Mouse (Mus musculus) spleen, postnatal 10 days (tissue): ENCODE measurements at regions not wholly inside any gene's neighbourhood (a gene's known extent, or its start where the extent isn't known, plus 50 kb on each side); places are given as distances from the start of the nearest gene placed in this dataset.

Experiments
- DNase-seq, 2 experiments: peaks; one replicate each; pipeline ENCODE4 v3.0.0; 2021 to 2022; ENCODE audit warnings: low spot score in 2 of 2

DNA sequence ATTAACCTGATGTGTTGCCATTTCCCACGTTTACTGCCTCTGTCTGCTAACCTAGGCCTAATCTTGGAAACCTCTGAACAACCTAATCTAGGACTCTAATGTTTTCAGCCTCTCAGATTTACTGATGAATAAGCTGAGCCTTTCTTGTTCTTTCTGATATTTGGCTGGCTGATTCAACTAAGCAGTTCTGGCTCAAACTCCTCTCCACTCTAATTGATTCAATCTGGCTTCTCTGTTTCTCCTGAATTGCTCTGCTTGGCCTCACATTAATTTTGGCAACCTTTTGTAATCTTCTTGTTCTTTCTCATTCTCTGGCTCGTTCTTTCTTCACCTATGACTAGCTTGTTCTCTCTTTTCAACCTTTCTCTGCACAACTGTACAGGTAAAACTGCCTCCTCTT is 1561.2 kb upstream of the Zeb2 start:
- no peak for DNase-seq

DNA sequence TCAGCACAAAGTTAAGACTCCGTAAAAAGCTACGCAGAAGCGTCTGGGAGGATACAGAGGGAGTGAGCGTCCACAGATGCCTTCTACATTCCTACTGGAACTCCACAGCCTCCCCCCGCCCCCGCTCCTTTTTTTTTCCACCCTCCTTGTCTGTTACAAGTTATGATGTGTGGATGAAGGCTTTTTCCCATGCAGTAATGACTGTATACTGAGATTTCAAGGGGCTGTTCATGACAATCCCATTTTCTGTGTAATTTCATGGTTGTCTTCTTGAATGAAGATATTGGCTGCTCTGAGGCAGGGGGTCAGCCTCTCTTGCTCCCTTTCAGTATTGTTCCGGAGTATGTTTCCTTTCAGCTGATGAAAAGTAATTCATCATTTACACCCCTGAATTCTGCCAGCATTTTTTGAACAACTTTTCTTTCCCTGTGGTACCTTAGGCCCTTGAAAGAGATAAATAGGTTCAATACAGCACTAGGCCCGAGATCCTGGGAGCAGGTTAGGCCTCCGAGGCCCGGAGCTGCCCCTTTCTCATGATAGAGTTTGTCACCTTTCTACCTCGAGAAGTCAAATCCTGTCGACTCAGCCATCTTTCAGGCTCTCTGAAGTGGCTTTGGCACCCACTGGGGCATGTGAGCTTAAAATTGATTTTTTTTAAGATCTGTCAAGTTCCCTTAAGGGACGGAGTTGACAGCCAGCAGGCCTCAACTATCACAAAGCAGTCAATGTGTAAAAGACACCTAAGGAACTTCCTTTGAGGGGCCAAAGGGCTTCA is 1552.5 kb upstream of the Zeb2 start:
- no peak for DNase-seq

DNA sequence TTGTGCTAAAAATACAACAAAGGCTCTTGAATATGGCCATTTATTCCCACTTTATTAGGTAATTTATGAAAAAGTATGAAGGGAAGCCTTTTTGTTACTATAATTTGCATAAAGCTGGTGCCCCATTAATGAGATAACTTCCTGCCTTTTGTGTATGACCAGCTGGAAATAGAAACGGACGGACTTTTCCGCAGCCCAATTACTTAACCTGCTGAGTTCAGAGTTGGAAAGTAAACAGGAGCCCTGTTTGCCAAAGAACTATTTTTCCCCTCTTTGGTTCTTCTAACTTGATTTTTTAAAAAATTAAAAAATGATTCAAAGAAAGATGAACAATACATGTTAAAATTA is 1549.8 kb upstream of the Zeb2 start:
- no peak for DNase-seq

DNA sequence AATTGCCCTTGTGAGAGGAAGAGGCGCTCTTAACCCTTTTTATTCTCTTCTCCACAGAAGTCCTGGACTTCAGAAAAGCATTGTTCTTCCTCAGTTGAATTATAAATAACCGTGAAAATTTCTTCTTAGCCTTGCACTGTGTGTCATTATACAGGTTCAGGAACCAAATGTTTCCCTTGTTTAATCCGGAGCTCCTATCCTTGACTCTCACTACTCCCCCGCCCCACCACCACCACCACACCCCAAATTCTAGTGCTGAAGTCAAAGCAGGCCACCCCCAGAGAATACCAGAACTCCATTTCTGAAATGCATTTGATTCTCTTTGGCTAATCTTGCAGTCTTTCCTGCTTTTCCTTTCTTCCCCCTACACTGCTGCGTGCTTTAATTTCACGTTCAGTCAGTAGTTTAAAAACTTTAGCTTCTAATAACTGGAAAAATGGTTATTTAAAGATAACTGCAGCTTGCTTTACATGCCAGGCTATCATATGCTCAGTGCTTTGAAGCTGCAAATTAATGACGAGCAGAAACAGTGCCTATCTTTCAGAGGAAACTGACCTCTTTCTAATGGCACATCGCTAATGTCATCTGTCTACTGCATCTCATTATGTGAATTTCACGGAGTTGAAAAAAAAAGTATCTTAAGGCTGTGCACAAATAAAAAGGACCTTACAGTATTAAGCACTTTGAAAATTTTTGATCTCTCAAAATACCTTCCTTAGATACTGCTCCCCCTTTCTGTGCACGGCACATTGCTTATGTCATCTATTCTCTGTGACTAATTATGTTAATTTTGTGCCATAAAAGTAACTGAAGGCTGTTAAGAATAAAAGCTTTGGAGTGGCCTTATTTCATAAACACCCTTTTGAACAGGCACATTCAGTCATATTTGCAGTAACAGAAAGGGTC is 1549.1 kb upstream of the Zeb2 start:
- no peak for DNase-seq

DNA sequence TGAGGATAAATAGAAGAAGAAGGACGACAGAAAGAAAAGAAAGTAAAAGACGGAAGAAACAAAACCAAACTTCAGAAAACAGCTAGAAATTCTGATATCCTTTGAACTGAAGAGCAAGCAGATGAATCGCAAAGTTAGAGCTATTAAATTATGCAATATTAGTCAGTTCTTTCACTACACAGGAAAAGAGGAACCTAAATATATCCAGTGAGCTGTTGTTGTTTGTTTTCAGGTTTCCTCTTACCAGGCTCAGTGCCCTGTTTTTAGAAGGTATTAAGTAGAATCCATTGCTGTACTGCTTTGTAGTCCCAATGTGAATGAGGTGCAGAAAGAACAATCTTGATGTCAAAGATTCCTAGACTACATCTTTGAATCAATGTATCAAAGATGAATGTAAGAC is 1544.7 kb upstream of the Zeb2 start:
- DNase-seq = no peak

DNA sequence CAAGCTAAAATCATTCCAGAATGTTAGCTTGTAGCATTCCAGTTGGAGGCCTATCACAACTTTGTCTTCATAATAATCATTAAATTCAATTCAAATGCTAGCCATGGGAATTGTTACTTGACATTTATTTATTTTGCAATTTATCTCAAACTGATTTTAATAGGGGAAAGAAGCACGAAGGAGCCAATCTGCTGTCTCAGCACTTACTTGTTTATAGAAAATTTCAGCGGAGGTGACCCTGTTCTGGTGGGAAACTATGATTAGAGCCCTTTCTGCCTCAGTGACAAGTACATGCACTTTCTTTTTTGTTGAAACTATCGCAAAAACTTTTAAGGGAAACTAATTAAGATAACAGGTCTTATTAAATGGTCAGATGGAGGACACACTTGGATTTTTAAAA is 1543.4 kb upstream of the Zeb2 start:
- DNase-seq = no peak

DNA sequence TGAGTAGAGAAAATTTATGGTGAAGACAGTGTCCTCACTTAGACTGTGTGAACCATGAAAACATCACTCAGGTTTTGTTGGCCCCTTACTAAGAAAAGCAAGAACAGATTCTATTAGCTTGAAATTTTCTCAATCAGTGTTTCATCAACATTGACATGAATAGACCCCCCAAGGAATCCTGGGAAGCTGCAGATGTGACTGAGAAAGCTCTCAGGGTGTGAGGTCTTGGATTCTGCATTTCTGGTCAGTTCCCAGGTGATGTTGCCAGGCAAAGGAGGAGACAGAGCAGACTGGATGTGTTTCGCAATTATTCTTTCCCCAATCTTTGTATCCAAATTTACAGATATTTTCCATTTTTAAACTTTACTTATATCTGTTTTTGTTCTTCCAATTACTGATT is 1538.1 kb upstream of the Zeb2 start:
- DNase-seq = no peak

DNA sequence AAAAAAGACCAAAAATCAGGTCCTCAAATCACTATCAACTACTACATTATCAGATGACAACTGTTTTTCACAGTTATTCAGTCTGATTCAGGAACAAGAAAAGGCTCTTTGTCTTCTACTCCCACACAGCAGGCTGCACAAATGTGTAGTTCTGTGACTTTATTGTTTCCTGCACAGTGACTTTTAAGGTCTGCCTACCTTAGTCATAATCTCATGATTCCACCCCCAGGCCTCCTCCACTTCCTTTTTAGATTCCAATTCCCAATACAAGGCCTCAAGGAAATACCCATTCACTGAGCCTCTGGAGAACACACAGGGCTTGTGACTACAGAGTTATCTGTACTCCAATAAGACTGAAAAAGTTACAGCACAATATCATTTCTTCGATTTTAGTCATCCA is 1535.4 kb upstream of the Zeb2 start:
- DNase-seq = no peak

DNA sequence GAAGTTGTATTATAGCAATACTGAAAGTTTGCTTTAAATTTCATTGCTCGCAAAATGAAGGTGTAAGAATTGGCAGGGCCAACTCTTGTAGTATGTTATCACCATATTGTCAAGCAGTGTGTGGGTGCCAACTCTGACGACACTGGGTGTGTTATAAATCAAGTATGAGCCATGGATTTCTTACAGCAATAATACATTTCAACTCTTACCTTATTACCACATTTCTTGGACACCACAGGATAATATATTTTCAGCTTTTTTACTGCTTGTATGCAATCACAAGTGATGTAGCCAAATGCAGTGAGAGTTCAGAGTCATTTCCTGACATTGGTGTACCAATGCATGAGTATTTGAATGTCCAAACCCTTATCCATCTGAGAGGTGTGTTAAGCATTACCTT is 1529.2 kb upstream of the Zeb2 start:
- DNase-seq = no peak

DNA sequence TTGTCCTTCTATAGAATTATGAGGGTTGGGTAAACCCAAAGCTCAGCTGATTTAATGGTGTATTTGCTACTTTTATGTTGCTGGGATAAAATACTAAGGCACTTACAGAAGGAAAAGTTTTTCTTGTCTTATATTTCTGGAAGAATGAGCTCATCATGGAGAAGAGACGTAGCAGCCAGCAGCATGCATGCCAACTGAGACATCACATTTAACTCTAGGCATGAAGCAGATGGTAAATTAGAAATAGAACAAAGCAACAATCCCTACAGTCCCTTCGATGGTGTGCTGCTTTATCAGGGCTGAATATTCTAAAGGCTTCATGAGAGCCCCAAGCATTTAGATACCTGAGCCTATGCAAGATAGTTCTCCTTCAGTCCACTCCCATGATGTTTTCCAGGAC is 1492.0 kb upstream of the Zeb2 start:
- DNase-seq = no peak

DNA sequence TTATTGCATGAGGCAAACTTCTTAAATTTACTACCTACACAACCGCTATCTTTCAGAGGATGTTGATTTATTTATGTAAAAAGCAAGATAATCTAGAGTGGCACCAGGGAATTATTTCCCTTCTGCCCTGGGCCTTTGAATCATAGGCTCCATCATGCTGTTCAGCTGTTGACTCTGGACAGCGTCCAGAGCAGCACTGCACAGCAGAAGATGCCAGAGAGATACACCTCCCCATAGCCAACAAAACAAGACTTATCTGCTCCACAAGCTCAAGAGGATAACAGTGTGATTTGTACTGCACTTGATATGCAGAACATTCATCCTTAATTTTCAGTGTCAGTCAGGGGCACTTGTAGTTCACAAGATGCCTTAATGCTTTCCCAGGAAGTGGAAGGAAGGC is 1464.6 kb upstream of the Zeb2 start:
- DNase-seq = no peak

DNA sequence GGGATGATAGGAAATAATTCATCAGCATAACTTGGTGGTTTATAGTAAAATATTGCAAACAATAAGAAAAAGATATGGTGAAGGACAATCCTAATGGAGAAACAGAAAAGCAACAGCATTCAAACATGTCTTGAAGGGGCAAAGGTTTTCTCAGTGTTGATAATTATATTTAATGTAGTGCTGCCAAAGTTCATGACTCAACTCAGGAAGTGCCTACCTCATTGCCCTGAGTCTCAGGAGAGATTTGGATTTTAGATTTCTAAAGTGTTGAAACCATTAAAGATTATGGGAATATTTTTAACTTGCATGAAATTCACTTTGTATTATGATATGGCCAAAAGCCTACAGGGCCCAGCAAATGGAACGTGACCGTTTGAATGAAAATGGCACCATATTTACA is 1453.2 kb upstream of the Zeb2 start:
- DNase-seq = no peak

DNA sequence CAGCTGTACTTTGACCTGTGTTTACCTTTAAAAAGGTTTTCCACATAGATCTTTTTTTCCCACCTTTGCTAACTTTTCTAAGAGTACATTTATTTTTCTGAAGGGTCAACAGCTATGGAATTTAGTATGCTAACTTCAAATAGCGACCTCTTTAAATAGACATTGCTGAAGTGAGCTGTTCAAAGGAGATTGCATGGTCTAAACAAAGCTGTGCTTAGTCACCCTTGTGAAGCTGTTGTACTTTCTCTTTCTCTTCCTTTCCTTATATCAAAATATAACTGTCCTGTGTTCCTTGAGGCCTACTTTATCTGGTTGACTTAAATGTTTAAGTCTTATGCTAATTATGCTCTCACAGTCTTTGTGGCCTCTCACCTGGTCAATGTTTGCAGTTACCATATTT is 1416.2 kb upstream of the Zeb2 start:
- DNase-seq = no peak

DNA sequence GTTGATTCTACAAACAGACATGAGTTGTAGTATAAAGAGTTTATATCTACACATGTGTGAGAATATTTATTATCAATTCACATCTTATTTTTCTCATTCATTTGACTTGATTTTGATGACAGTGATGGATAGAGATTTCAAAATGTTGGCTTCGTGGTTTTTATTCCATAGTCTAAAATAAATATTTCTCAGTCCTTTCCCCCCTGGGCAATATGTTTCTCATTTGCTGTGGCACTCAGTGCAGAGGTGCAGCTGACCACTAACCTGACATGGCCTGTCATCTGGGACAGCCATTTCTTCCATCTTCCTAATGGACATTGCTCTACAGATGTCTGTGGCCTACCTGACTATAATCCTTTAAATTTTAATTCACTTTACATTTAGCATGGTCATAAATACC is 1413.5 kb upstream of the Zeb2 start:
- DNase-seq = no peak

DNA sequence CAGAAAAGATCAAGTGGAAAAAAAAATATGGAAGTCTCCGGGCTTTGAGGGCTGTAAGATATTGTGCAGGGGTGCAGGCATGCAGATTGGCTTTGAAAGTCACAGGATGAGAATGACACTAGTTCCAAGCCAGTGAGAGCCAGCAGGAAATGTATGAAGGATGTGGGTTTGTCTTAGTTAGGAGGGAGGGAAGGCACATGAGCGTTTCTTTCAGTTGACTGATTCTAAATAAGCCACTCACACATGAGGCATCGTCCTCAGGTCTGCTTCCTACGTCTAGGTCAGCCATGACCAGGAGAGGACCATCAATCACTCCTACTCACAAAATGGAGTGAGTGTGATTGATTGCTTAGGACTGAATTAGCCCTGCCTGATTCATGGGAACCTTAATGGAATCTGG is 1408.0 kb upstream of the Zeb2 start:
- no peak for DNase-seq

DNA sequence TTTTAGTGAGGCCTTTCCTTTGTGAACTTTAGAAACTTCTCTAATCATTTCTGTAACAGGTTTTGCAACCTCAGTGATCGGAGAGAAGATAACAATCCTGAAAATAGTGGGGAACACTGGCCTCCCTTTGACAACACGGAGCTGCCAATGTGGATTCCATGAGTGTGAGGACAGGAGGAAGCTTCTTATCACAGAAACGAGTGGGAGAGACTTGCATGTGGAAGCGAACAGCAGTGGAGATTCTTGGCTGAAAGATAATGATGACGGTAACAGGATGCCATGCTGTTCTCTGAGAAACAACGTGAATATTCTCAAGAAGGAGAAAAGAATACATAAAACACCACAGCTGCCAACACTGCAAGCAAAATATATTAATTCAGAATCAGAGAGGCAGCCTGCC is 1407.4 kb upstream of the Zeb2 start:
- no peak for DNase-seq

DNA sequence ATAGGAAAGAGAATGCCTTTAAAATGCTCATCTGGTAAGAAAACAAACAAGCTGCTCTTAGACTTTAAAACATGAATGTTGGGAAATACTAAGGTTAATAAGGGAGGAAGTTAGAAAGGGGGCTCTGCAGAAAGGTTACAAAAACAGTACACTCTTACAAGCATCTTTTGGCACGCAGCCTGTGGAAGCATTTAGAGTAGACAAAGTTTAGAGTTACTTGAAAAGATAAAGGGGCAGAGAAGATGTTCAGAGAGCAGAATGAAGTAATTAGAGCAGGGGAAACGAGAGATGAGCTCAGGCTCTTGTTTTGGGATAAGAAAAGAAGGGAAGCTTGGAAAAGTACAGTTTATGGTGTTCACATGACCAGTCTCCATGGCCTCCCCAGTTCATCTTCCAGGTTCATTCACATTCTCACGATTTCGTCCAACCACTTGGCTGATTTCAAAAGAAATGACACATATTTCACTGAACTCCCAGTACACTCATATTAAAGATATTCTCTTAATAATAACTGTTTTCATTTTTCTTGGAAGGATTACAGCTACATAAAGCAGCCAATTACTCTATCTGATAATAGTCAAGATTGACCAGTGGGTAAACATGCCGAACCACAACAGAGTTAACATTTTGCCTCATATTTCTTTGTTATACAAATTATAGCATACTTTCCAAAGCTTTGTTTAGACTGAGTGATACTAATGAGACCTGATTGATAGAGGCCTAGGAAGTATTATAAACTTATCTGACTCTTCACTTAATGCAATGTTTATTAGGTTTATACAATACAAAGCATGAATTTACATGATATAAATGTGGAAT is 1404.2 kb upstream of the Zeb2 start:
- no peak for DNase-seq

DNA sequence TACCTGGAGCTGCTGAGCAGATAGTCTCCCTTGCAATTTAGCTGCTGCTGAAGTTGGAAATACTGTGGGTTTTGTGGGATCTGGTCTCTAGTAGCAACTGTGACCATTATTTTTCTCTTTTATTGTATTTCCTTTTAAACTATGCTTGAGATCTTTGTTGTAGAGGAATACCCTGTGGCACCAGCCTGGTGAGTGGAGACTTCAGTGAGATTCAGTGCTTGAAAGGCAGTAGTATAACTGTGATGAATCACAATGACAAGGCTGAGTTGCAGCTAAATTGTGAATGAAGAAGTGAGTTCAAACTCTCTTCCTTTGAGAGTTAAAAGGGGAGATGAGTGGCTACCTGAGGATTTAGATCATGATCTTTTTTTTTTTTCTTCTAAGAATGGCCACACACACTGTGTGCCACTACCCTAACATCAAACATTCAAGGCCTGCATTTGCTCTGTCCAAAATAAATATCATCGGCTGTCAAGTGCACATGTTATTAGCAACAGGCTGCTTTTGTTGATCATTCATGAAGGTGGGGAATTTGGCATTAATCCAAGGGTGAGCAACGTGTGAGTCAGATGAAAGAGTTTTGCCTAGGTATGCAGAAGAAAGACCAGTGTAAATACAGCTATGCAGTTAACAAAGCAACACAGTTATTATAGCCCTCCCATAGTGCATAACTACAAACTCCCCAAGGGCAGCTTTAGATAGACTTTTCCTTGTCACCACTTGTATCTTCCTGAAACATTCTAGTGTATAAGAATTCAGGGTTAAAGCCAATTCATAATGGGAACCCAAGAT is 1395.2 kb upstream of the Zeb2 start:
- DNase-seq = no peak

DNA sequence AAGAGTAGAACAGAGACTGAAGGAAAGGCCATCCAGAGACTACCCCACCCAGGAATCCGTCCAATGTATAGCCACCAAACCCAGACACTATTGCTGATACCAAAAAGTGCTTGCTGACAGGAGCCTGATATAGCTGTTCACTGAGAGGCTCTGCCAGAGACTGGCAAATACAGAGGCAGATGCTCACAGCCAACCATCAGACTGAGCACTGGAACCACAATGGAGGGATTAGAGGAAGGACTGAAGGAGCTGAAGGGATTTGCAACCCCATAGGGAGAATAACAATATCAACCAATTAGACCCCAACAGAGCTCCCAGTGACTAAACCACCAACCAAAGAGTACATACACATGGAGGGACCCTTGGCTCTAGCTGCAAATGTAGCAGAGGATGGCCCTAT is 1389.8 kb upstream of the Zeb2 start:
- DNase-seq = no peak

DNA sequence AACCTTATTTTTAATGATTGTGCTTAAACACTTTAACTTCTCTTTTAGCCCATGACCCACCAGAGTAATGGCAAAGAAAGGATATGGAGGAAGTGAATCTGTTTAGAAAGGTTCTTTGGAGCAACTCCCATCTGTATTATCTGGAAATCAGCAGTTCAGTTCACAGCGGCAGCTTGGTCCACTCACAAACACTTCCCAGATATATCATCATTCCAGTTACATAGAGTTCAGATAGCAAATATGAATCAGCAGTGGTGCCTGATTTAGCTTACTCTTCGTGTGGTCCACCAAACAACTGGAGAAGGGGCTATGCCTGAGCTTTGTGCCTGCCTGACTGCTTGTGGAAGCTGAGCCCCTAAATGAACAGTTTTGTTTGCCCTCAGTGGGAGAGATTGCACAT is 1385.9 kb upstream of the Zeb2 start:
- DNase-seq = no peak

DNA sequence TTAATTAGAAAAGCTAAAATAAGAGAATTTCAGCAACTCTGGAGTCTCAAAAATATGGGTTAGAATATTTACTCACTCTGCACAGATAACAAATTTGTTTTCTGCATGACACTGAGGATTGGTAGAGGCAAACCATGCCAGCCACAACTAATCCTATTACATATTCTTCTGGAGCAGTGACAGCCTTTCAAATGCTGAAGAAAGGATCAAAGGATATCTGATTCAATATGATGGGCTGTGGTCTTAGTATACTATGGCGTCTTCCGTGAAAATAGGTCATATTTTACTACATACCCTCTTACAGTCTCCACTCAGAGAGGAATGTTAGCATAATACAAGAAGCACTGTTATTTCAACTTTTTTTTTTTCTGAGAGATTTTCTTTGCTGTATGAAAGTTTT is 1375.1 kb upstream of the Zeb2 start:
- no peak for DNase-seq

DNA sequence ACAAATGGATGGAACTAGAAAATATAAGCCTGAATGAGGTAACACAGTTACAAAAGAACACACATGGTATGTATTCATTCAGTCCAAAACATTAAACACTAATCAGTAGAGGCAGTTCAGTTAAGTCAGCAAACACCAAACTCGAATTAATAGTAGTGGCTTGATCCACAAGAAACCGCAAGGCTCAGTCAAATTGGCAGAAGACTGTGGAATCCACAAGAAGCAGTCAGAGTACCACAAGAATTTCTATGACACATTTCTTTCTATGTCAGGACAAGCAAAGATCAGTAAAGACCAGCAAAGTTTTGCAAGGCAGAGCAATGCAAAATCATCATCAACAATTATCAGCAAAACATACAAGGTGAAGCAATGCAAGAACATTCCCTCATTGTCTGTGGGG is 1373.9 kb upstream of the Zeb2 start:
- DNase-seq = no peak
